Mouse (Mus musculus) layer of hippocampus, postnatal 25 days (tissue): ENCODE data around the gene Smtn. TPM values are rescaled to one million over a fixed set of nuclear protein-coding genes. Genes with fewer than 3 reads are reported as not detected.

Source experiments
- DNase-seq, 2 experiments: peaks; one replicate each; pipeline ENCODE4 v3.0.0; 2022; ENCODE audit warnings: mixed read lengths in 2 of 2, low spot score in 1 of 2; ENCODE audit errors: extremely low spot score in 1 of 2
- total RNA-seq, 2 experiments: library from RNA; stranded (reverse); gene quantifications; 2 replicates each; pipeline ENCODE4 v1.2.3; 2021

Gene Smtn
- total RNA-seq, 2 experiments from 2014 or later, result 8.8 to 8.9 TPM

- DNase-seq, result no peak
These were observed 10.7 kb downstream of the Smtn start for GRCm38 (mm10) chr11:3529476-3530252.

DNA sequence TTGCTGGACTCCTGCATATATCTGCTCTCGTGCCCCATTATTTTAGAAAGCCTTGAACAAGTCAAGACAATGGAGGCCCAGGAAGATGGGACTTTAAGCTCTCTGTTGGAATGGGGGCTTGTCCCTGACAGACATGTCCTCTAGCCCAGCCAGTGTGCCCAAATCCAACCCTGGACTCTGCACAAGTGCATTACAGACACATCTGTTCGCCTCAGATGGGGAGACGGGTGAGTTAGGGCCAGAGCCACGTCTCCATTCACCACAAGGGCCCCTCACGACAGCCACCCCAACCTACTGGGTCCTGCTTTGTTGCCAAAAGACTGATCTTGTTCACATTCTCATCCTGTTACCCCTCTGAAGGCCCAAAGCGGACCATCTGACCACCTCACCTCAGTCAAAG is 12.2 kb downstream of the Smtn start:
- no peak for DNase-seq

DNA sequence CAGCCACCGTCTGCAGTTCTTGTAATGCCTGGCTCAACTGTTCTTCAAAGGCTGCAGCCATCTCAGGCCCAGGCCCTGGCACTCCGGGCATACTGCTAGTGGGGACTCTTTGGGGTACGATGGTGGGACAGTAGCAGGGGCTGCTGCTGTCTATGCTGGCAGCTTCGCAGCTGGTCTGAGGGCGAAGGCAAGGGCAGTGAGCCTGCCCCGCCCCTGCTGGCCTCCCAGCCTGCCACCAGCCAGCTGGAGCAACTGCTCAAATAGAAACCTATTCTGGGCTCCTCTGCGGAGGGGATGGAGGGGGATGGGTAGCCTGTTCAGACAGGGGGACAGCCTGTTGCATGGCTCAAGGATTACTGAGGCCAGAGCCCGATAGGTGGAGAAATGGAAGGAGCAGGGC is 12.6 kb downstream of the Smtn start:
- DNase-seq, result no peak

DNA sequence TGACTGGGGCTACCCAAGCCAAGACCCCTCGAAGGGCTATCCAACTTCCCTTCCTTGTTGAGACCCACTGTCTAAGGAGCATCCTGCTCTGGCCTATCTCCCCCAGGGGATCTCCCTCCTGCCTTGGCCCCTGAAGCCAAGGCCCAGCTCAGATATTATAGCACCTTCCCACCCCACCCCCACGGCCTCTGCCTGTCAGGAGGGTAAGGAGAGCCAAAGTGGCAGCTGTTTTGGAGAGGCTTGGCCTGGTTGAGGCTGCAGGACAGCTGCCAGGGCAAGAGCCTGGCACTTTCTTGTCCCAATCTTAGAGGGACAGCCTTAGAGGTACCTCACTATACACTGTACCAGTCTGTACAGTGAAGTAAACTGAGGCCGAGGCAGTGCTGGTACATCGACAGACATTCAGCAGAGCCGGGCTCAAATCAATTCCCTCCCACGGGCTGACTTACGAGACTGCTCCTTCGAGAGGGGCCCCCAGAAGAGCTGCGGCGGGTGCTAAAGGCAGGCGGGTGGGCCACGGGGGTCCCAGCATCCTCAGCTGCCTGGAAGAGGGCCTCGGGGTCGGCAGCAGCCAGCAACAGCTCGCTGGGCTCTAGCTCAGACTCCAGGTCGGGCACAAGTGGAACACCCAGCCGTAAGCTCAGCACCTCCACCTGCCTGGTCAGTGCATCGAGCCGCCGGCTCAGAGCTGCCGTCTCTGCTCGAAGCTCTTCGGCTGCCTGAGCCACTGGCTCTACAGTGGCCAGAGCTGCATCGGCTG is 13.3 kb downstream of the Smtn start:
- no peak for DNase-seq

DNA sequence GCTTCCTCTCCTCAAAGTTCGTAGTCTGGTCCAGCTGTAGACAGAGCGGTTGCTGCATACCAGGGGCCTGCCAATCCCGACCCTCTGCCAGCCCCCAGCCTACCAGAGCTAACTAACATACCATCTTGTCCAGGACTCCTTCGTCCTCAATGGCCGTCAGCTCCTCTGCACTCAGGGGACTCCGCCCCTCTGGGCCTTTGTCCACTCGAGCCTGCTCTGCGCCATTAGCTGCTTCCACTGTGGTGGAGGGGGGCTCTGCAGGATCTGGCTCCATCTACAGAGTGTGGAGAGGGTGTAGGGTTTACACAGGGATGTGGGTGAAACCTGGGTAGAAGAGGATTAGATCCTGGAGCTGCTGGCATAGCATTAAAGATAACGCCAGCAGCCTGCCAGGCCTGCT is 14.2 kb downstream of the Smtn start:
- no peak for DNase-seq

- DNase-seq, result no peak
These were observed 14.9 kb downstream of the Smtn start for GRCm38 (mm10) chr11:3525560-3525959.

- no peak for DNase-seq
These were observed 16.4 kb downstream of the Smtn start for GRCm38 (mm10) chr11:3523840-3524582.

- DNase-seq, result no peak
These were observed 18.0 kb downstream of the Smtn start for GRCm38 (mm10) chr11:3522285-3523000.

DNA sequence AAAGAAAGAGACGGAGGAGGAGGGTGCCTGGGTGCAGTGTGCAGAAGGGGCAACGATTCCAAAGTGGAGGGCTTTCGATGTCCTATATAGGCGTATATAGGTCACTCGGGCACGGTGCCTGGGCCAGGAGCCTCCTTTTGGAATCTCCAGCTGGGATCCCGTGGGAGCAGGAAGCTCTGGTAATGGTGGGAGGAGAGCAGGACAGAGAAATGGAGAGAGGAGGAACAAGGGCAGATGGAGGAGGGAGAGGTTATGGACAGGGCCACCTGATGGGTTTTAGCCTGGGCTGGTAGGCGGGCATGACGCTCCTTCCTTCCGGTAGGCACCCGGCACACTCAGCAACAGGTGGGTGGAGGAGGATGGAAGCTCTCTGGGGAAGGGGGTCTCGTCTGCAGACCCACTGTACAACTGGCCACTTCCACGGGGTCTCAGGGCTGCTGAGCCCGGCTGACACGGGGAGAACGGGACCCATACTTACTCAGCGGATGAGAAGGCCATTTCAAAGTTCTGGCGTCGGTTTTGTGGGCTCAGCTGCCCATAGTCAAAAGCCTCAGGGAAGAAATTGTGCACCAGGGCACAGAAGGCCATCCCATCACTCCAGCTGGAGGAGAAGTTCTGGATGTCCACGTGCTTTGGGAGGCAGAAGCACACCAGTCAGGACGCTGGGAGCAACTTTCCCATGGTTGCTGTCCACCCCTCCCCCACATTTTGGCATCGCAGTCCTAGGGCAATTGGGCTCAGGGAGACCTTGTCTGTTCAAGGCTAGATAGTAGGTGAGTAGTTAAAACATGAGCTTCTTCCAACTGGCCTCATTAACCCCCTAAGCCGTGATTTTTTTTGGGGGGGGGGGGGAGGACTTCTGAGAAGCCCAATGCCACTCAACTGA is 18.8 kb downstream of the Smtn start:
- no peak for DNase-seq

GRCm38 (mm10) chr11:3520919-3521318 is 19.5 kb downstream of the Smtn start:
- no peak for DNase-seq

- DNase-seq, result no peak
These were observed 20.5 kb downstream of the Smtn start for GRCm38 (mm10) chr11:3519756-3520398.

DNA sequence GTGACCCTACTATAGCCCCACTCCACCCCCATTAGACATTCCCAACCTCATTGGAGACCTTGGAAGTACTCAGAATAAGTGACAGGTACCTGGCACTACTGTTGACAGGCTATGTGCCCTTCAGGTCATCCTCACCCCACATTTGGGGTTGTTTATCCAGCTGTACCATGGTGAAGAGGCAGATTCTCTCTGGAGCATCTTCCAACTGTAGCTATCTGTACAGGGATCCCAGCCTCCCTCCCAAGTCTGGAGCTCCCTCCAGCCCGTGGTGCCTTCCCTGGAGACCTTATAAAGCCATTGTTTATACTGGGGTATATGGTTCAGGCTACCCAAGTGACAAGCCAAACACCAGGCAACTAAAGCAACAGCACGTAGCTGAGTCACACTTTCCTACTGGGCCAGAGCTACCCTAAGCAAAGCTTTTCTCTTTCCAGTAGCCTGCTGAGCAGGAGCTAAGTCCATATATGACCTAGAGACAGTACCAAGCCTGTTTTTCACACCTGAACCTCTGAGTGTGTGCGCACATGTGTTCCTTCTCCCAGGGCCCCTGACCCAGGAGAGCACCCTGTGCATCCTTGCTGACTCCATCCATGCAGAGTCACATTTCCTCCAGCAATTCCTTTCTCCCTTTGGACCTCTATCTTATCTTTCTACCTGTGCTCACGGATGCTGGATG is 21.2 kb downstream of the Smtn start:
- no peak for DNase-seq

DNA sequence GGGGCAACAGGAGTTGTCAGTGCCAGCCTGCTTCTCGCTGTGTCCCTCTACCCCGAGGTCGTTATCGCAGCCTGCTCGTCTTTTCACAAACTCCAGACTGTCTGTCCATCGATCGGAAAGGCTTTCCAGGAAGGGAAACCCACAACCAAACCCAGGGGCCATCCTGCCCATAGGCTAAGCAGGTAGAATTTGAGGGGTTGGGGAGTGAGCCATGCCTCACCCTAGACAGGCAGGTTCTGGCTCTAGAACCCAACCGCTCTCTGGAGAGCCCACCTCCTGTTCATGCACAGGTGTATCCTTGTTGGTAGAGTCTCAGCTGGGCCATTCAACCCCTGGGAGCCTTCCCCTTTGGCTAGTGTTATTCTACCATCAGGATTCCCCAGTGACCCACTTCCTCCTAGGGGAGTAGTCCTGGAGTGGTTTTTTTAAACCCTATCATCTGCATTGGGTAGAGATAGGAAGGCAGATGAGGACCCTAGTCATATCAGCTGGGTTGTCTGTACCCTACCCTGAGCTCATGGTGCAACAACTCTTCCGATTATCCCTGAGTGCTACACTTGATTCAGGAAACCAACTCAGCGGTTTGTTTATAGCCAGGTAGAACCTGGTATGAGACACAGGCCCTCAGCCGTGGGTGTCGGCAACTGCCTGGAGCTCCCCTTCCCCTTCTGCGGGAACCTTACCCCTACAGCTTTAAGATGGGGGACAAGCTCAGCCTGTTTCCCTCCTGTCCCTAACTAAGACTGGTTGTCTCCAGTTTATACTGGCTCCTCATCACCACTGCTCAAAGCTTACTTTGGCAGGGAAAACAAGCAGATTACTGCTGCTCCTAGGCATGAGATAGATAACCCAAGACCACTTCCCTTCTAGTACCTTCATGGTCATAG is 22.3 kb downstream of the Smtn start:
- DNase-seq, result no peak

- DNase-seq, result no peak
These were observed 23.3 kb downstream of the Smtn start for GRCm38 (mm10) chr11:3516859-3517845.

DNA sequence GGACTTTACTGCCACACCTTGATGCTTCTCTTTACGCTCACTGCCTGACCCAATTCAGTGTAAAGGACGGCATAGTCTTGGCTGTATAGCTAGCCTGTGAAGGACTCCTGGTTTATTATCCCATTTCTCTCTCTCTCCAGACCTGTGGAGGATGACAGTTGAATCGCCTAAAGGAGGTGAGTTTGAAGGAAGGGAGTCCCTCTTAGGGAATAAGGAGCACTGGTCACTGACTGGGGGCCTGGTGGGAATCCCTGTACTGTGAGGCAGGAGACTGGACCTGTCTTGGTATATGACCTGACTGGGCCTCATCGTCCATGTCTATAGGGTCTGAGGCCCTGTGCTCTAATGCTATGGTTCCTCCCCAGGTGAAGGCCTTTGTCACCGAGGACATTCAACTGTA is 24.3 kb downstream of the Smtn start:
- no peak for DNase-seq

DNA sequence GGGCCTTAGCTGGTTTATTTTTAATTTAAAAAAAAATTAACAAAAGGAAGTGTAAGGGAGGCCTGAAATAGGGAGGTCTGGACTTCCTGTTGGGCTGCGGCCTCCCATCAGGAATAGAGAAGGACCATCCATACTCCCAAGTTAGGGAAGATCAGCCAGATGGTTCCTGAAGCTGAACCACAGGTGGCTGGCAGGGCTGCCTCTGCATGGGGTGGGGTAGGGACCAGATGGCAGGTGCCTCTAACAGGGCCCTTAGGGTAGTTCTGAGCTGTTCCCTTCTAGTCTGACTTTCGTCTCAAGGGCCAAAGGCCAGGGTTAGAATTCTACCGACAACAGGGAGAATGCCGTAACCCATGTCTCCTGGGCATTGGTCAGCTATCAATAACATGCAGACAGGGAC is 24.8 kb downstream of the Smtn start:
- DNase-seq, result no peak
